Mouse (Mus musculus) embryo, embryonic 9.5 days (tissue): Measurements from ENCODE around the gene Hoxb9.

Source experiments
- DNase-seq: peaks from one replicate; pipeline ENCODE4 v3.0.0-alpha.2; 2017; ENCODE audit errors: extremely low spot score

Gene Hoxb9

GRCm38 (mm10) chr11:96298895-96299667 lies 27.8 kb downstream of the Hoxb9 start:
- no peak for DNase-seq

GRCm38 (mm10) chr11:96299781-96300180 lies 28.5 kb downstream of the Hoxb9 start:
- DNase-seq = no peak

- no peak for DNase-seq
These were observed 29.3 kb downstream of the Hoxb9 start for GRCm38 (mm10) chr11:96300354-96301063.

GRCm38 (mm10) chr11:96301064-96301431 lies 29.8 kb downstream of the Hoxb9 start:
- no peak for DNase-seq

GRCm38 (mm10) chr11:96301837-96302236 lies 30.6 kb downstream of the Hoxb9 start:
- no peak for DNase-seq

- no peak for DNase-seq
These were observed 31.3 kb downstream of the Hoxb9 start for GRCm38 (mm10) chr11:96302381-96303150.

- peak; percentile 93 for DNase-seq
These were observed 32.2 kb downstream of the Hoxb9 start, which contains the start of gene Hoxb5 for GRCm38 (mm10) chr11:96303151-96304099. TSS of gene Hoxb5 (plus strand) at chr11:96303336.

GRCm38 (mm10) chr11:96304381-96305195 lies 33.3 kb downstream of the Hoxb9 start:
- no peak for DNase-seq

- DNase-seq = no peak
These were observed 34.4 kb downstream of the Hoxb9 start for GRCm38 (mm10) chr11:96305505-96306182.

GRCm38 (mm10) chr11:96306183-96306907 lies 35.1 kb downstream of the Hoxb9 start:
- DNase-seq = no peak

GRCm38 (mm10) chr11:96306908-96307269 lies 35.6 kb downstream of the Hoxb9 start:
- DNase-seq = no peak

GRCm38 (mm10) chr11:96308763-96309162 lies 37.5 kb downstream of the Hoxb9 start:
- DNase-seq = no peak

- no peak for DNase-seq
These were observed 38.0 kb downstream of the Hoxb9 start for GRCm38 (mm10) chr11:96309288-96309687.

GRCm38 (mm10) chr11:96310183-96310938 lies 39.1 kb downstream of the Hoxb9 start:
- DNase-seq = no peak

GRCm38 (mm10) chr11:96311097-96311496 lies 39.8 kb downstream of the Hoxb9 start:
- no peak for DNase-seq

- DNase-seq = peak; percentile 83
These were observed 40.5 kb downstream of the Hoxb9 start for GRCm38 (mm10) chr11:96311520-96312417.

GRCm38 (mm10) chr11:96313134-96313533 lies 41.9 kb downstream of the Hoxb9 start:
- no peak for DNase-seq
